Mouse (Mus musculus) thymus, adult 18-20 months (tissue): ENCODE results near the gene Vgll3.

Experiments
- DNase-seq, 2 experiments: peaks; one replicate each; pipeline ENCODE4 v3.0.0; 2022; ENCODE audit warnings: mixed read lengths in 2 of 2

Vgll3 gene

GRCm38 (mm10) chr16:65814918-65815881 is at the start of gene Vgll3:
Vgll3 (plus strand) TSS chr16:65815257.
- peak in 1 of 2 experiments; percentile 8 for DNase-seq

- DNase-seq, result no peak
These were observed 49.1 kb upstream of the Vgll3 start for GRCm38 (mm10) chr16:65765976-65766375.

GRCm38 (mm10) chr16:65785959-65786358 is 29.1 kb upstream of the Vgll3 start:
- no peak for DNase-seq

- no peak for DNase-seq
These were observed 1.0 kb downstream of the Vgll3 start for GRCm38 (mm10) chr16:65816059-65816458.

- no peak for DNase-seq
These were observed 3.7 kb downstream of the Vgll3 start for GRCm38 (mm10) chr16:65818779-65819178.

GRCm38 (mm10) chr16:65820803-65821202 is 5.7 kb downstream of the Vgll3 start:
- no peak for DNase-seq

GRCm38 (mm10) chr16:65823721-65824120 is 8.7 kb downstream of the Vgll3 start:
- no peak for DNase-seq

- no peak for DNase-seq
These were observed 13.1 kb downstream of the Vgll3 start for GRCm38 (mm10) chr16:65828141-65828565.

GRCm38 (mm10) chr16:65829096-65829495 is 14.0 kb downstream of the Vgll3 start:
- DNase-seq, result no peak

- no peak for DNase-seq
These were observed 19.7 kb downstream of the Vgll3 start for GRCm38 (mm10) chr16:65834721-65835120.

GRCm38 (mm10) chr16:65850126-65850525 is 35.1 kb downstream of the Vgll3 start:
- DNase-seq, result no peak

GRCm38 (mm10) chr16:65864471-65864870 is 49.4 kb downstream of the Vgll3 start:
- DNase-seq, result no peak

GRCm38 (mm10) chr16:65867927-65868326 is 52.9 kb downstream of the Vgll3 start:
- DNase-seq, result no peak

- DNase-seq, result no peak
These were observed 53.9 kb downstream of the Vgll3 start for GRCm38 (mm10) chr16:65868933-65869332.

- no peak for DNase-seq
These were observed 73.9 kb downstream of the Vgll3 start for GRCm38 (mm10) chr16:65888940-65889339.
